8 mouse cellular contexts compared by ENCODE assay signal in the genomic region with DNA sequence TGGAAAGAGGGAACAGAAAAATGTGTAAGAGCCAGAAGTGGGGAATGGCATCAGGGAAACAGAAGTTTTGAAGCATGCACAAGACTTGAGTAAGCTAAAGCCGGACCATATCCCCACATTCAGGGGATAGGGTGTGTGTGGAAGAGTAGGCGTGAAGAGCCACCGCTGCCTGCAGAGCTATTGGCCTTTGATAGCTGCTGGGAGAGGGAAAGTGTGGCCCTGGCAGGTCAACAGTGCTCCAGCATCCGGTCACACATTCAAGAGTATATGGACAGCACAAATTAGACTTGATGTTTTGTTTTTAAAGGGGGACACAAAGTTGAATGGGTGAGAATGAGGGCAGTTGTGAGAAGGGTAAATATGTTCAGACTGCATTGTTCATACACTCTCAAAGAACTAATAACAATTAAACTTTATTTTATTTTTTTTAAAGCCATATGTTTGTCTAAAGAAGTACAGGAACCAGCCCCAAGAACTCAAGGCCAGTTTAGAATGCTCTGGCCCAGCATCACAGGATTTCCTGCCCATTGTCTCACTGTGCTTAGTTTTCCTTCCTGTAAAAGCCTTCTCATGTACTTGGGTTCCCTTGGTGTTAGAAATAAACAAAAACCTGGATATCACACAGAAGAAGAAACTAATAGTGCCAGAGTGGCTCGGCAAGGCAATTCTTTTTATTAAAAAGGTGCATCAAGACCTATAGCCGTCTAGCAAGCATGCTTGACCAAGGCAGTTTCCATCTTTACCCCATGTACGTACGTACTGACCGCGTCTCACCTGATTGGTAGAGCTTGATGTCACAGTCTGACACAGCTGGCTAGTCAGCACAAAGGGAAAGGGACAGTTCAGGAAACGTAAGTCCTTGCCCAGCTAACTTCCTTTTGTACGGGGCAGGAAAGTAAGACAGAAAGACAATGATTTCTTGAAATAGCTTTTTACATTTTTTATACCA.
DNase-seq lines count a peak whose midpoint lies in the region; ATAC-seq and TF ChIP-seq lines count a peak whose summit lies in the region.
"Had no signal": no experiment of that assay in that cellular context is flagged by ENCODE, and none has a peak within 500 bp of the region (broad histone marks: within the 10 kb centered on the region; RNA-seq: fewer than 3 reads in every experiment).

No protein-coding gene starts in this region.

- ATAC-seq in stomach, embryonic 16.5 days (ENCODE audit: insufficient read depth, low FRiP score) = peak; percentile 64; the same call in 1 of the 2 replicates
- ATAC-seq in stomach, postnatal 0 days (ENCODE audit: low FRiP score, low TSS enrichment) = no peak; the same call in 1 of the 2 replicates
- peak; percentile 75 for ATAC-seq in liver, postnatal 0 days
- no peak for ATAC-seq in hindbrain, embryonic 16.5 days

- H3K4me3 ChIP-seq in stomach, embryonic 16.5 days (replicated peaks; ENCODE audit: low read length) = no peak overlapping the region
- no peak overlapping the region for H3K4me3 ChIP-seq in stomach, postnatal 0 days (ENCODE audit: low read depth, low read length)
- no peak overlapping the region for H3K4me3 ChIP-seq in liver, postnatal 0 days (ENCODE audit: low read depth, low read length)
- H3K4me3 ChIP-seq in hindbrain, embryonic 16.5 days (ENCODE audit: low read length) = no peak overlapping the region
- H3K4me3 ChIP-seq: neural tube, embryonic 13.5 days had no signal

- no peak overlapping the region for H3K4me2 ChIP-seq in stomach, embryonic 16.5 days (ENCODE audit: low read depth, low read length)
- H3K4me2 ChIP-seq in stomach, postnatal 0 days (replicated peaks; ENCODE audit: low read depth) = no peak overlapping the region
- H3K4me2 ChIP-seq in liver, postnatal 0 days (ENCODE audit: low read depth, low read length) = no peak overlapping the region
- H3K4me2 ChIP-seq in hindbrain, embryonic 16.5 days (ENCODE audit: low read length) = no peak overlapping the region
- H3K4me2 ChIP-seq: neural tube, embryonic 13.5 days had no signal

- no peak for TF ChIP-seq CTCF in stomach, postnatal 0 days (IDR thresholded peaks at IDR 0.05; ENCODE audit: low read depth)
- TF ChIP-seq CTCF in liver, postnatal 0 days (IDR thresholded peaks at IDR 0.05; ENCODE audit: low read depth) = no peak

- no peak overlapping the region for H3K27ac ChIP-seq in stomach, embryonic 16.5 days (ENCODE audit: low read length)
- H3K27ac ChIP-seq in stomach, postnatal 0 days (replicated peaks) = no peak overlapping the region
- H3K27ac ChIP-seq in liver, postnatal 0 days (ENCODE audit: low read depth) = peak overlapping the region; percentile 56
- H3K27ac ChIP-seq in hindbrain, embryonic 16.5 days (ENCODE audit: low read depth, low read length) = no peak overlapping the region
- H3K27ac ChIP-seq: neural tube, embryonic 13.5 days had no signal

- no peak for DNase-seq in stomach, postnatal 0 days (ENCODE audit: low spot score)
- DNase-seq in heart, postnatal 14 days = peak; percentile 24 to 27
- no peak for DNase-seq in liver, postnatal 0 days
- no peak for DNase-seq in left cerebral cortex, adult 8-10 months (ENCODE audit: low spot score in 2 of 2)
- no peak for DNase-seq in cerebellum, postnatal 10 days

- H3K4me1 ChIP-seq in stomach, embryonic 16.5 days (ENCODE audit: control insufficient read depth, insufficient read depth, low read length) = no peaks in the 10 kb centered on the region
- H3K4me1 ChIP-seq in stomach, postnatal 0 days (replicated peaks; ENCODE audit: control insufficient read depth, insufficient read depth) = no peaks in the 10 kb centered on the region
- no peaks in the 10 kb centered on the region for H3K4me1 ChIP-seq in liver, postnatal 0 days (ENCODE audit: insufficient read depth)
- no peaks in the 10 kb centered on the region for H3K4me1 ChIP-seq in hindbrain, embryonic 16.5 days (ENCODE audit: control insufficient read depth, insufficient read depth, low read depth, low read length)
- H3K4me1 ChIP-seq: neural tube, embryonic 13.5 days had no signal

- no peaks in the 10 kb centered on the region for H3K36me3 ChIP-seq in stomach, embryonic 16.5 days (ENCODE audit: control insufficient read depth, insufficient read depth, low read length)
- H3K36me3 ChIP-seq in stomach, postnatal 0 days (ENCODE audit: control insufficient read depth, insufficient read depth, low read length) = no peaks in the 10 kb centered on the region
- H3K36me3 ChIP-seq in liver, postnatal 0 days (replicated peaks; ENCODE audit: insufficient read depth, low read length) = no peaks in the 10 kb centered on the region
- no peaks in the 10 kb centered on the region for H3K36me3 ChIP-seq in hindbrain, embryonic 16.5 days (ENCODE audit: control insufficient read depth, insufficient read depth, low read length)
- H3K36me3 ChIP-seq: neural tube, embryonic 13.5 days had no signal

- no peak for TF ChIP-seq EP300 in stomach, postnatal 0 days (optimal IDR thresholded peaks at IDR 0.05)
- 0 out of 2 replicates have a peak, but pooled peaks have one; percentile 19 for TF ChIP-seq EP300 in liver, postnatal 0 days (IDR thresholded peaks at IDR 0.05; ENCODE audit: low read depth)

- no peaks in the 10 kb centered on the region for H3K27me3 ChIP-seq in stomach, embryonic 16.5 days (ENCODE audit: control insufficient read depth, insufficient read depth, low read length)
- H3K27me3 ChIP-seq in stomach, postnatal 0 days (ENCODE audit: control insufficient read depth, insufficient read depth, low read length) = no peaks in the 10 kb centered on the region
- no peaks in the 10 kb centered on the region for H3K27me3 ChIP-seq in liver, postnatal 0 days (ENCODE audit: insufficient read depth, low read length)
- no peaks in the 10 kb centered on the region for H3K27me3 ChIP-seq in hindbrain, embryonic 16.5 days (replicated peaks; ENCODE audit: control insufficient read depth, insufficient read depth, low read length)
- H3K27me3 ChIP-seq: neural tube, embryonic 13.5 days had no signal

- 76% methylated on average over 12 of the region's 12 CpGs for WGBS in stomach, embryonic 16.5 days
- WGBS in stomach, postnatal 0 days = 73% methylated on average over 12 of the region's 12 CpGs
- 52% methylated on average over 12 of the region's 12 CpGs for WGBS in liver, postnatal 0 days (ENCODE audit: insufficient replicate concordance)
- WGBS in hindbrain, embryonic 16.5 days = 87% methylated on average over 12 of the region's 12 CpGs

- intact Hi-C loops in heart, postnatal 14 days (cut with DNase I) = loop anchor here (5.0 kb wide), 1 partner anchor 101 kb away; no protein-coding TSS in a partner anchor

- H3K9me3 ChIP-seq in stomach, embryonic 16.5 days (replicated peaks; ENCODE audit: control insufficient read depth, low read length) = no peaks in the 10 kb centered on the region
- no peaks in the 10 kb centered on the region for H3K9me3 ChIP-seq in stomach, postnatal 0 days (ENCODE audit: control insufficient read depth, low read length)
- H3K9me3 ChIP-seq in liver, postnatal 0 days (ENCODE audit: low read length) = no peaks in the 10 kb centered on the region
- no peaks in the 10 kb centered on the region for H3K9me3 ChIP-seq in hindbrain, embryonic 16.5 days (ENCODE audit: control insufficient read depth, low read length)
- H3K9me3 ChIP-seq: neural tube, embryonic 13.5 days had no signal

- H3K9ac ChIP-seq in stomach, embryonic 16.5 days (ENCODE audit: low read length) = no peak overlapping the region
- no peak overlapping the region for H3K9ac ChIP-seq in stomach, postnatal 0 days (ENCODE audit: low read length)
- no peak overlapping the region for H3K9ac ChIP-seq in liver, postnatal 0 days (replicated peaks)
- H3K9ac ChIP-seq in hindbrain, embryonic 16.5 days (ENCODE audit: low read depth, low read length) = no peak overlapping the region
- H3K9ac ChIP-seq: neural tube, embryonic 13.5 days had no signal

Comparison
In these comparisons a context has a peak if more than half of its experiments do, and no peak if none do; other contexts are left out.
1. ATAC-seq: peak in stomach, embryonic 16.5 days (single experiment) and liver, postnatal 0 days (single experiment); none in stomach, postnatal 0 days (single experiment) and hindbrain, embryonic 16.5 days (single experiment).
2. DNase-seq: peak in heart, postnatal 14 days (2 of 2); none in stomach, postnatal 0 days (single experiment), liver, postnatal 0 days (single experiment), left cerebral cortex, adult 8-10 months (0 of 2) and cerebellum, postnatal 10 days (0 of 2).